Mouse (Mus musculus) central nervous system, embryonic 14 days (tissue): ENCODE measurements around the gene Gm5617. TPM values are rescaled to one million over a fixed set of nuclear protein-coding genes. Genes with fewer than 3 reads are reported as not detected.

Experiments
- polyA plus RNA-seq: library from polyadenylated mRNA; depleted of rRNA; stranded (reverse); fragments of >200 nt; gene quantifications from 2 replicates; pipeline ENCODE4 v1.2.3, GENCODE M21; 2012; rRNA removed

Gene Gm5617
- 21.4 and 21.6 TPM in 2 replicates for polyA plus RNA-seq

GRCm38 (mm10) chr9:48494817-48495547, at the start of gene Gm5617, which contains the start of gene Rbm7:
TSS of gene Gm5617 (plus strand) at chr9:48495442.
TSS of gene Rbm7 (minus strand) at chr9:48495299.

DNA sequence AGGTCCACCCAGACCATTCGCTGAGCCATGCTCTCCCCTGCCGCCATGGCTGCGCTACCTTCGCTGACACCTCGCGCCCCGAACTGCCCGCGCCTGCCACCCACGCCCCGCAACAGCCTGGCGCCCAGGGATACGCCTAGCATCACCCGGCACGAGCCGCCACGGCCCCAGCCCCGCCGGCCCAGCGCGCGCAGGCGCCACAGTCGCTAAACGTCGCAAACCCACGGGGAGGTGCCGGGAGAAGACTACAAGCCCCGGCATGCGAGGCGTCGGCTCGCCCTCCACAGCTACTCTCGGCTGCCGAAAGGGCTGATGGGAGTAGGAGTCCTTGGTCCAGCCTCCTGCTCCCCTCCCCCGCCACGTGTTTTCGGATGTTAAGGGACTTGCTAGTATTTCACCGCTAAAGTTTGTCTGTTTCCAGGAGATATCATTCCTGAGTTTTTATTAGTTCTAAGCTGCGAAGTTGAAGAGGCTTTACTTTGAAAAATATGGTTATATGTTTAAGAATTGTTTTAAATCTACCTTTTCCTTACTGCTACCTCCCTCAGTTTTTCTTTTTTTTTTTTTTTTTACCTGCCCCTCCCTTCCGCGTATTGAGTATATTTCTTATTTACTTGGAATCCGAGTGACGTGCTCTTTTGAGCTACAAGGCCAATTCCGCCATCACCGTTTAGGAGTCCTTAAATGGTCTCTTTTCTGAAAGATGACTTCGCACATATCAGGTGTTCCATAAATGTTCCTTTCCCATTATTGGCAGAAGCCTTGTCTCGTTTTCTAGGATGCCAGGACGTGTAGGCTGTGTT, 14.6 kb upstream of the Gm5617 start, which contains the start of gene Rexo2:
Gene Rexo2, minus strand, starts transcription at position 213 of the 803 bp plus-strand sequence.

Other genes with a start within 250 kb of the Gm5617 start
- gene Nxpe2, start 142.0 kb upstream of the Gm5617 start, polyA plus RNA-seq: 0.36 and 0.41 TPM in 2 replicates
- 98.7 and 108 TPM in 2 replicates for gene Rexo2, start 14.8 kb upstream of the Gm5617 start, polyA plus RNA-seq
- gene Rbm7, start 143 bp upstream of the Gm5617 start, polyA plus RNA-seq: 43.3 and 45.5 TPM in 2 replicates
- 0.41 and 0.69 TPM in 2 replicates for gene Nnmt, start 109.7 kb downstream of the Gm5617 start, polyA plus RNA-seq